Mouse (Mus musculus): ENCODE measurements around the gene Mindy4. TPM values are rescaled to one million over a fixed set of nuclear protein-coding genes. Genes with fewer than 3 reads are reported as not detected.

Mindy4 gene
- 3.3 and 6.9 TPM in 2 replicates for polyA plus RNA-seq (2021; fragmentation: Nextera tagmentation)
- long read RNA-seq, experiment 1, full-length matches to known transcripts, result 45 of 70 reads
- long read RNA-seq, experiment 1, partial matches to known transcripts, result 5 of 70 reads
- long read RNA-seq, experiment 1, other reads (novel, unspliced or antisense), result 20 of 70 reads
- long read RNA-seq, experiment 2, full-length matches to known transcripts, result 7 of 9 reads
- long read RNA-seq, experiment 2, partial matches to known transcripts, result 1 of 9 reads
- long read RNA-seq, experiment 2, other reads (novel, unspliced or antisense), result 1 of 9 reads

DNA sequence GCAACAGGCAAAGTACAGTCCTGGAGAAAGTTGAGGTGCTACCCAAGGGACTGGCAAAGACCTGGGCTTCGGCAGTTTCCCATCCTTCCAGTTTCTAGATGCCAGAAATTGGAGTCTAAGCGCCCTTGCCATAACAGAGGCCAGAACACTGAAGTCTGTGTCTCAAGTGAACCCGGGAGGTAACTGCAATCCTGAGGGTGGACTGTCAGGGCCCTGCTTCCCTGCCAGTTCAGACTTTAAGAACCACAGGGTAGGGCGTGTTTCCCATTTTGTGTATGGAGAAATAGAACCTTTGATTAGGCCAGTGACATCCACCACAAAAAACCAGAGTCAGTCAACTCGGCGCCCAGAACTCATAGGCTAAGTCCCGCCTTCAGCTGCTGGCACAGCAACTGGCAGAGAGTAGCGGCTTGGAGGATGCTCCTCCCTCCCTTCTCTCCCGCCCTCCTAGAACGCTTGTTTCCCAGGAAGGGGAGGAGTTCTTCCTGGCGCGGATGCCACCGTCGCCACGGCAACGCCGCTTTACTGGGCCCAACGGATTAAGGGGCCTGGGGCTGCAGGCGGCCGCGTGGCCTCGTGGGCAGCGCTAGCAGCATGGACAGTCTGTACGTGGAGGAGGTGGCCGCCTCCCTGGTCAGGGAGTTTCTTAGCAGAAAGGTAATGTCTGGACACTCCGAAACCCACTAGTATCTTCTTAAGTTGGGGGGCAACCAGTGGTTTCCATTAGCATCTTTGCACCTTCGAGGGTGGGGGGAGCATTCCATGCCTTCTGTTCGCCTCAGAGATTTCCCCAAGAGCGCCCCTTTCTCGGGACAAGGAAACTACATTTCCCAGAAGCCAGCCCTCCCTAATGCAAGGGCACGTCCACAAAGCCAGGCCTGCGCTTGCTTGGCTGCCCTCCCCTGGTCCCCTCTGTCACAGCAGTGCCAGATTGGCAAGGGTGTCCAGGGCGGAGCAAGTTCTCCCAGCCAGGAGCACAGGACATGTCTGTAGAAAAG, at the start of gene Mindy4:
TSS of gene Mindy4 (plus strand) at position 471 of the 998 bp plus-strand sequence.

DNA sequence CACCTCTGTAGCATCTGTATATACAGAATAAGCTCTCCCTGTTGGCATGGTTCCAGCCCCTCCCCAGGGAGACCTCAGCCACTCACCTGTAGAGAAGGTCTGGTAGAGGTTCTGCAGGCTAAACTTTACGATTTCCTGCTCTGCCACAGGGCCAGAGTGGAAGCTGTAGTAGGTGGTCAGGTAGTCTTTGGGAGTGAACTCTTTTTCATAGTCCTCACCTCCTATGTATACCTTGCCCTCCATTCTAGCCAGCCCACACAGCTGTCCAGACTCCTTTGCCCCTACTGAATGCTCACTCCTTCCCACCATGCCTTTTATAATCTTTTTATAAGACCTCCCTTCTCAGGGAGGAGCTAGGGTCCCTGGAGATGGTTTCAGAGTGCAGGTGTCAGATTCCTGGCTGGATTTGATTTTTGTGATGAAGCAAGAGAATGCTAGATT, 28.4 kb upstream of the Mindy4 start, which contains the start of gene Inmt:
TSS of gene Inmt (minus strand) at position 303 of the 441 bp plus-strand sequence.

GRCm38 (mm10) chr6:55335989-55336514, 132.9 kb downstream of the Mindy4 start, which contains the start of gene Aqp1:
Gene Aqp1, plus strand, starts transcription at chr6:55336432.

Other genes with a start within 250 kb of the Mindy4 start
- 1.1 and 1.5 TPM in 2 replicates for gene Nod1, start 230.8 kb upstream of the Mindy4 start, polyA plus RNA-seq (2021; fragmentation: Nextera tagmentation)
- 52.1 and 72.6 TPM in 2 replicates for gene Ggct, start 210.4 kb upstream of the Mindy4 start, polyA plus RNA-seq (2021; fragmentation: Nextera tagmentation)
- gene Gars, start 165.4 kb upstream of the Mindy4 start, polyA plus RNA-seq (2021; fragmentation: Nextera tagmentation), result 130 and 138 TPM in 2 replicates
- 0.49 and 0.76 TPM in 2 replicates for gene Crhr2, start 70.4 kb upstream of the Mindy4 start, polyA plus RNA-seq (2021; fragmentation: Nextera tagmentation)
- 0.63 and 0.82 TPM in 2 replicates for gene Inmt, start 28.3 kb upstream of the Mindy4 start, polyA plus RNA-seq (2021; fragmentation: Nextera tagmentation)
- 0.04 TPM in 1 of 2 replicates, not detected in the other for gene Aqp1, start 133.0 kb downstream of the Mindy4 start, polyA plus RNA-seq (2021; fragmentation: Nextera tagmentation)
- not detected in 2 replicates for gene Ghrhr, start 172.9 kb downstream of the Mindy4 start, polyA plus RNA-seq (2021; fragmentation: Nextera tagmentation)
- gene Adcyap1r1, start 248.6 kb downstream of the Mindy4 start, polyA plus RNA-seq (2021; fragmentation: Nextera tagmentation), result 61.6 and 70.9 TPM in 2 replicates

All from left cerebral cortex, adult 6 months (tissue).